Mouse (Mus musculus) kidney, embryonic 15.5 days (tissue): Measurements from ENCODE around the gene Hmgb1. TPM values are rescaled to one million over a fixed set of nuclear protein-coding genes. Genes with fewer than 3 reads are reported as not detected.

Source experiments
- ATAC-seq: fragments of 200-750 bp; cut with Nextera tagmentation; replicated peaks from 2 replicates; pipeline ENCODE4 v1.8.0; 2017; ENCODE audit warnings: moderate TSS enrichment; ENCODE audit not compliant: low FRiP score
- H3K27ac ChIP-seq: fragments of 300-500 bp; sonication (generic); 2 replicates; pipeline ENCODE4 v1.5.1; 2015; ENCODE audit warnings: mild to moderate bottlenecking, inconsistent platforms
- H3K27me3 ChIP-seq: fragments of 300-500 bp; sonication (generic); 2 replicates; pipeline ENCODE4 v1.6.1; 2015; ENCODE audit warnings: inconsistent platforms
- H3K36me3 ChIP-seq: fragments of 300-500 bp; sonication (generic); 2 replicates; pipeline ENCODE4 v1.6.1; 2015; ENCODE audit warnings: inconsistent platforms
- H3K4me1 ChIP-seq: fragments of 300-500 bp; sonication (generic); 2 replicates; pipeline ENCODE4 v1.6.1; 2015; ENCODE audit warnings: inconsistent platforms
- H3K4me2 ChIP-seq: fragments of 300-500 bp; sonication (generic); 2 replicates; pipeline ENCODE4 v1.6.1; 2015; ENCODE audit warnings: moderate library complexity, mild to moderate bottlenecking, inconsistent platforms
- H3K4me3 ChIP-seq: fragments of 300-500 bp; sonication (generic); replicated peaks from 2 replicates; pipeline ENCODE4 v1.5.1; 2015; ENCODE audit warnings: mild to moderate bottlenecking, inconsistent platforms
- H3K9ac ChIP-seq: fragments of 300-500 bp; sonication (generic); 2 replicates; pipeline ENCODE4 v1.6.1; 2015; ENCODE audit warnings: mild to moderate bottlenecking, inconsistent platforms
- H3K9me3 ChIP-seq: fragments of 300-500 bp; sonication (generic); replicated peaks from 2 replicates; pipeline ENCODE4 v1.6.1; 2016; ENCODE audit warnings: inconsistent platforms
- WGBS: fragments of 180-500 bp; shearing (Covaris S2); methylation state at CpG from one replicate; pipeline ENCODE4 v1.1.7; 2015; ENCODE audit warnings: mixed read lengths; 5-methylcytosine and 5-hydroxymethylcytosine counted together
- polyA plus RNA-seq: library from polyadenylated mRNA; unstranded; fragments of >200 nt; fragmentation: Nextera tagmentation; extraction: Ambion mirVana; gene quantifications from 2 replicates; pipeline ENCODE4 v1.2.1, GENCODE M21; 2015

Hmgb1 gene
- polyA plus RNA-seq, 1 experiment from 2014 or later: 1,463 TPM

- Histone ChIP-seq H3K36me3 (no peaks in the 10 kb centered on the region), H3K9ac (no peak overlapping the region), H3K4me1 (peaks cover 7% of the 10 kb centered on the region), H3K27me3 (no peaks in the 10 kb centered on the region), H3K4me2 (no peak overlapping the region), H3K4me3 (no peak overlapping the region), H3K27ac (no peak overlapping the region), H3K9me3 (no peaks in the 10 kb centered on the region)
- 57% methylated on average over 9 of the region's 9 CpGs for WGBS
- no peak for ATAC-seq
Measured at GRCm38 (mm10) chr5:149114587-149114986, 69.7 kb downstream of the Hmgb1 start.

- WGBS: 87% methylated on average over 7 of the region's 7 CpGs
- ATAC-seq: no peak
- H3K9me3 ChIP-seq: no peaks in the 10 kb centered on the region
Measured at GRCm38 (mm10) chr5:149114034-149114433, 70.3 kb downstream of the Hmgb1 start.

GRCm38 (mm10) chr5:149113439-149113838, 70.8 kb downstream of the Hmgb1 start:
- H3K4me1 ChIP-seq: peaks cover 7% of the 10 kb centered on the region
- H3K27ac ChIP-seq: no peak overlapping the region
- H3K9me3 ChIP-seq: no peaks in the 10 kb centered on the region
- H3K4me3 ChIP-seq: no peak overlapping the region
- H3K4me2 ChIP-seq: no peak overlapping the region
- no peak overlapping the region for H3K9ac ChIP-seq
- WGBS: 73% methylated on average over 7 of the region's 7 CpGs
- ATAC-seq: no peak
- H3K27me3 ChIP-seq: no peaks in the 10 kb centered on the region
- no peaks in the 10 kb centered on the region for H3K36me3 ChIP-seq

More at GRCm38 (mm10) chr5:149114034-149114433, 70.3 kb downstream of the Hmgb1 start:
- H3K4me1 ChIP-seq: peaks cover 7% of the 10 kb centered on the region
- H3K36me3 ChIP-seq: no peaks in the 10 kb centered on the region
- no peak overlapping the region for H3K27ac ChIP-seq
- no peaks in the 10 kb centered on the region for H3K27me3 ChIP-seq
- no peak overlapping the region for H3K4me3 ChIP-seq
- H3K4me2 ChIP-seq: no peak overlapping the region
- H3K9ac ChIP-seq: no peak overlapping the region

- H3K36me3 ChIP-seq: no peaks in the 10 kb centered on the region
- 87% methylated on average over 5 of the region's 5 CpGs for WGBS
- H3K27me3 ChIP-seq: no peaks in the 10 kb centered on the region
- ATAC-seq: no peak
- no peak overlapping the region for H3K4me2 ChIP-seq
- H3K9ac ChIP-seq: no peak overlapping the region
- no peak overlapping the region for H3K4me3 ChIP-seq
- no peak overlapping the region for H3K27ac ChIP-seq
- H3K4me1 ChIP-seq: no peaks in the 10 kb centered on the region
- H3K9me3 ChIP-seq: no peaks in the 10 kb centered on the region
Measured at GRCm38 (mm10) chr5:149112559-149112958, 71.7 kb downstream of the Hmgb1 start.

GRCm38 (mm10) chr5:149109220-149109619, 75.1 kb downstream of the Hmgb1 start:
- H3K27ac ChIP-seq: no peak overlapping the region
- no peaks in the 10 kb centered on the region for H3K4me1 ChIP-seq
- no peaks in the 10 kb centered on the region for H3K36me3 ChIP-seq
- no peak overlapping the region for H3K4me2 ChIP-seq
- ATAC-seq: no peak
- no peaks in the 10 kb centered on the region for H3K27me3 ChIP-seq
- no peak overlapping the region for H3K4me3 ChIP-seq
- no peak overlapping the region for H3K9ac ChIP-seq
- 69% methylated on average over 3 of the region's 3 CpGs for WGBS
- H3K9me3 ChIP-seq: no peaks in the 10 kb centered on the region

GRCm38 (mm10) chr5:149108178-149108577, 76.1 kb downstream of the Hmgb1 start:
- Histone ChIP-seq H3K27me3 (no peaks in the 10 kb centered on the region), H3K9me3 (no peaks in the 10 kb centered on the region), H3K27ac (no peak overlapping the region), H3K9ac (no peak overlapping the region), H3K36me3 (no peaks in the 10 kb centered on the region), H3K4me3 (no peak overlapping the region), H3K4me2 (no peak overlapping the region), H3K4me1 (no peaks in the 10 kb centered on the region)
- WGBS: 81% methylated on average over 15 of the region's 15 CpGs
- ATAC-seq: no peak

- no peaks in the 10 kb centered on the region for H3K9me3 ChIP-seq
- no peaks in the 10 kb centered on the region for H3K36me3 ChIP-seq
- ATAC-seq: no peak
- no peak overlapping the region for H3K9ac ChIP-seq
- no peak overlapping the region for H3K4me3 ChIP-seq
- 68% methylated on average over 3 of the region's 3 CpGs for WGBS
- no peaks in the 10 kb centered on the region for H3K27me3 ChIP-seq
- no peaks in the 10 kb centered on the region for H3K4me1 ChIP-seq
- H3K4me2 ChIP-seq: no peak overlapping the region
- H3K27ac ChIP-seq: no peak overlapping the region
Measured at GRCm38 (mm10) chr5:149107566-149107965, 76.7 kb downstream of the Hmgb1 start.

GRCm38 (mm10) chr5:149104096-149104725, 80.1 kb downstream of the Hmgb1 start:
- H3K9ac ChIP-seq: no peak overlapping the region
- H3K4me1 ChIP-seq: no peaks in the 10 kb centered on the region
- 88% methylated on average over 8 of the region's 8 CpGs for WGBS
- no peak overlapping the region for H3K27ac ChIP-seq
- no peaks in the 10 kb centered on the region for H3K27me3 ChIP-seq
- H3K9me3 ChIP-seq: no peaks in the 10 kb centered on the region
- no peak overlapping the region for H3K4me2 ChIP-seq
- no peaks in the 10 kb centered on the region for H3K36me3 ChIP-seq
- H3K4me3 ChIP-seq: no peak overlapping the region
- ATAC-seq: no peak

GRCm38 (mm10) chr5:149101869-149102268, 82.4 kb downstream of the Hmgb1 start:
- H3K36me3 ChIP-seq: no peaks in the 10 kb centered on the region
- no peaks in the 10 kb centered on the region for H3K4me1 ChIP-seq
- H3K27me3 ChIP-seq: no peaks in the 10 kb centered on the region
- no peak overlapping the region for H3K9ac ChIP-seq
- no peaks in the 10 kb centered on the region for H3K9me3 ChIP-seq
- no peak overlapping the region for H3K27ac ChIP-seq
- WGBS: 83% methylated on average over 6 of the region's 6 CpGs
- no peak for ATAC-seq
- H3K4me3 ChIP-seq: no peak overlapping the region
- no peak overlapping the region for H3K4me2 ChIP-seq

GRCm38 (mm10) chr5:149100091-149100490, 84.2 kb downstream of the Hmgb1 start:
- Histone ChIP-seq H3K4me2 (no peak overlapping the region), H3K36me3 (no peaks in the 10 kb centered on the region), H3K9ac (no peak overlapping the region), H3K27ac (no peak overlapping the region), H3K27me3 (no peaks in the 10 kb centered on the region; the same call in 1 of the 2 replicates), H3K4me1 (no peaks in the 10 kb centered on the region), H3K9me3 (no peaks in the 10 kb centered on the region), H3K4me3 (no peak overlapping the region)
- WGBS: 65% methylated on average over 3 of the region's 3 CpGs
- ATAC-seq: no peak

GRCm38 (mm10) chr5:149099009-149099408, 85.3 kb downstream of the Hmgb1 start:
- Histone ChIP-seq H3K4me2 (no peak overlapping the region), H3K27ac (no peak overlapping the region), H3K9ac (no peak overlapping the region), H3K36me3 (no peaks in the 10 kb centered on the region), H3K27me3 (no peaks in the 10 kb centered on the region; the same call in 1 of the 2 replicates), H3K4me1 (no peaks in the 10 kb centered on the region), H3K9me3 (no peaks in the 10 kb centered on the region), H3K4me3 (no peak overlapping the region)
- no peak for ATAC-seq
- WGBS: 58% methylated on average over 1 of the region's 1 CpGs

- 83% methylated on average over 5 of the region's 5 CpGs for WGBS
- no peak overlapping the region for H3K4me2 ChIP-seq
- no peaks in the 10 kb centered on the region for H3K4me1 ChIP-seq
- no peak overlapping the region for H3K4me3 ChIP-seq
- H3K9ac ChIP-seq: no peak overlapping the region
- H3K36me3 ChIP-seq: no peaks in the 10 kb centered on the region
- no peaks in the 10 kb centered on the region for H3K9me3 ChIP-seq
- H3K27me3 ChIP-seq: no peaks in the 10 kb centered on the region; the same call in 1 of the 2 replicates
- ATAC-seq: no peak
- no peak overlapping the region for H3K27ac ChIP-seq
Measured at GRCm38 (mm10) chr5:149097841-149098240, 86.4 kb downstream of the Hmgb1 start.

GRCm38 (mm10) chr5:149096284-149096683, 88.0 kb downstream of the Hmgb1 start:
- no peak overlapping the region for H3K9ac ChIP-seq
- no peak for ATAC-seq

More at GRCm38 (mm10) chr5:149096284-149096683, 88.0 kb downstream of the Hmgb1 start:
- Histone ChIP-seq H3K4me2 (no peak overlapping the region), H3K9me3 (no peaks in the 10 kb centered on the region), H3K4me3 (no peak overlapping the region), H3K4me1 (no peaks in the 10 kb centered on the region), H3K36me3 (no peaks in the 10 kb centered on the region), H3K27ac (no peak overlapping the region), H3K27me3 (no peaks in the 10 kb centered on the region; the same call in 1 of the 2 replicates)
- WGBS: 71% methylated on average over 11 of the region's 11 CpGs
